Mouse (Mus musculus): ENCODE measurements at regions not wholly inside any gene's neighbourhood (a gene's known extent, or its start where the extent isn't known, plus 50 kb on each side); places are given as distances from the start of the nearest gene placed in this dataset.

GRCm38 (mm10) chr5:119370931-119371330, 299.5 kb upstream of the Tbx3 start:
- WGBS, result 37% methylated on average over 16 of the region's 16 CpGs
- Histone ChIP-seq H3K27ac (no peak overlapping the region), H3K9me3 (no peaks in the 10 kb centered on the region), H3K36me3 (no peaks in the 10 kb centered on the region), H3K4me1 (replicated peaks) (peaks cover 8% of the 10 kb centered on the region; the same call in 1 of the 2 replicates), H3K4me3 (0 out of 2 replicates have a peak overlapping the region, but pooled peaks have one; percentile 11), H3K27me3 (ENCODE audit: insufficient read depth, poor library complexity, severe bottlenecking) (peaks cover 91% of the 10 kb centered on the region)
- peak; percentile 17 for DNase-seq (ENCODE audit: low spot score)

- Histone ChIP-seq H3K4me3 (no peak overlapping the region), H3K36me3 (no peaks in the 10 kb centered on the region), H3K27ac (no peak overlapping the region), H3K9me3 (no peaks in the 10 kb centered on the region), H3K27me3 (ENCODE audit: insufficient read depth, poor library complexity, severe bottlenecking) (peaks cover 96% of the 10 kb centered on the region), H3K4me1 (replicated peaks) (peaks cover 22% of the 10 kb centered on the region)
- no peak for DNase-seq (ENCODE audit: low spot score)
- 88% methylated on average over 24 of the region's 24 CpGs for WGBS
Observed at GRCm38 (mm10) chr5:119373774-119374700, 296.4 kb upstream of the Tbx3 start.

GRCm38 (mm10) chr5:119374861-119375260, 295.6 kb upstream of the Tbx3 start:
- Histone ChIP-seq H3K4me3 (no peak overlapping the region), H3K36me3 (no peaks in the 10 kb centered on the region), H3K27me3 (ENCODE audit: insufficient read depth, poor library complexity, severe bottlenecking) (peaks cover 96% of the 10 kb centered on the region), H3K27ac (no peak overlapping the region), H3K9me3 (no peaks in the 10 kb centered on the region), H3K4me1 (replicated peaks) (peaks cover 22% of the 10 kb centered on the region)
- no peak for DNase-seq (ENCODE audit: low spot score)
- 86% methylated on average over 3 of the region's 3 CpGs for WGBS

GRCm38 (mm10) chr5:119378261-119378660, 292.2 kb upstream of the Tbx3 start:
- Histone ChIP-seq H3K4me3 (no peak overlapping the region), H3K27ac (no peak overlapping the region), H3K9me3 (no peaks in the 10 kb centered on the region), H3K4me1 (replicated peaks) (peaks cover 31% of the 10 kb centered on the region), H3K36me3 (no peaks in the 10 kb centered on the region), H3K27me3 (ENCODE audit: insufficient read depth, poor library complexity, severe bottlenecking) (peaks cover 93% of the 10 kb centered on the region)
- 15% methylated on average over 8 of the region's 8 CpGs for WGBS
- DNase-seq (ENCODE audit: low spot score), result peak; percentile 82

- H3K27ac ChIP-seq, result no peak overlapping the region
Observed at GRCm38 (mm10) chr5:119379915-119380432, 290.5 kb upstream of the Tbx3 start.

GRCm38 (mm10) chr5:119381495-119381894, 289.0 kb upstream of the Tbx3 start:
- WGBS, result 41% methylated on average over 12 of the region's 12 CpGs
- Histone ChIP-seq H3K9me3 (no peaks in the 10 kb centered on the region), H3K36me3 (no peaks in the 10 kb centered on the region), H3K27me3 (ENCODE audit: insufficient read depth, poor library complexity, severe bottlenecking) (peaks cover 94% of the 10 kb centered on the region), H3K4me1 (replicated peaks) (peaks cover 31% of the 10 kb centered on the region), H3K4me3 (no peak overlapping the region), H3K27ac (no peak overlapping the region)
- peak; percentile 67 for DNase-seq (ENCODE audit: low spot score)

More at GRCm38 (mm10) chr5:119379915-119380432, 290.5 kb upstream of the Tbx3 start:
- peaks cover 31% of the 10 kb centered on the region for H3K4me1 ChIP-seq (replicated peaks)
- peaks cover 94% of the 10 kb centered on the region for H3K27me3 ChIP-seq (ENCODE audit: insufficient read depth, poor library complexity, severe bottlenecking)
- no peak overlapping the region for H3K4me3 ChIP-seq
- H3K36me3 ChIP-seq, result no peaks in the 10 kb centered on the region
- no peak for DNase-seq (ENCODE audit: low spot score)
- 79% methylated on average over 6 of the region's 6 CpGs for WGBS
- no peaks in the 10 kb centered on the region for H3K9me3 ChIP-seq

GRCm38 (mm10) chr5:119385506-119385905, 285.0 kb upstream of the Tbx3 start:
- H3K27ac ChIP-seq, result no peak overlapping the region
- no peaks in the 10 kb centered on the region for H3K36me3 ChIP-seq
- H3K4me3 ChIP-seq, result no peak overlapping the region
- 90% methylated on average over 10 of the region's 10 CpGs for WGBS
- H3K9me3 ChIP-seq, result no peaks in the 10 kb centered on the region
- peaks cover 89% of the 10 kb centered on the region for H3K27me3 ChIP-seq (ENCODE audit: insufficient read depth, poor library complexity, severe bottlenecking)
- DNase-seq (ENCODE audit: low spot score), result no peak
- H3K4me1 ChIP-seq (replicated peaks), result peaks cover 18% of the 10 kb centered on the region

- Histone ChIP-seq H3K27me3 (ENCODE audit: insufficient read depth, poor library complexity, severe bottlenecking) (peaks cover 88% of the 10 kb centered on the region), H3K4me3 (no peak overlapping the region), H3K36me3 (no peaks in the 10 kb centered on the region), H3K27ac (no peak overlapping the region), H3K4me1 (replicated peaks) (peaks cover 5% of the 10 kb centered on the region; the same call in 1 of the 2 replicates), H3K9me3 (no peaks in the 10 kb centered on the region)
- 83% methylated on average over 8 of the region's 8 CpGs for WGBS
- no peak for DNase-seq (ENCODE audit: low spot score)
Observed at GRCm38 (mm10) chr5:119386821-119387220, 283.6 kb upstream of the Tbx3 start.

GRCm38 (mm10) chr5:119387261-119387660, 283.2 kb upstream of the Tbx3 start:
- no peak for DNase-seq (ENCODE audit: low spot score)
- H3K9me3 ChIP-seq, result no peaks in the 10 kb centered on the region
- no peak overlapping the region for H3K27ac ChIP-seq
- 56% methylated on average over 2 of the region's 2 CpGs for WGBS
- no peak overlapping the region for H3K4me3 ChIP-seq
- no peaks in the 10 kb centered on the region for H3K36me3 ChIP-seq
- H3K27me3 ChIP-seq (ENCODE audit: insufficient read depth, poor library complexity, severe bottlenecking), result peaks cover 91% of the 10 kb centered on the region
- H3K4me1 ChIP-seq (replicated peaks), result 0 out of 2 replicates have a peak, but pooled peaks cover 5% of the 10 kb centered on the region

- Histone ChIP-seq H3K27ac (no peak overlapping the region), H3K4me3 (no peak overlapping the region), H3K4me1 (replicated peaks) (0 out of 2 replicates have a peak, but pooled peaks cover 5% of the 10 kb centered on the region), H3K27me3 (ENCODE audit: insufficient read depth, poor library complexity, severe bottlenecking) (peaks cover 77% of the 10 kb centered on the region), H3K9me3 (no peaks in the 10 kb centered on the region), H3K36me3 (no peaks in the 10 kb centered on the region)
- 72% methylated on average over 5 of the region's 5 CpGs for WGBS
- no peak for DNase-seq (ENCODE audit: low spot score)
Observed at GRCm38 (mm10) chr5:119388841-119389240, 281.6 kb upstream of the Tbx3 start.

- 89% methylated on average over 9 of the region's 9 CpGs for WGBS
- Histone ChIP-seq H3K4me1 (replicated peaks) (0 out of 2 replicates have a peak, but pooled peaks cover 5% of the 10 kb centered on the region), H3K9me3 (no peaks in the 10 kb centered on the region), H3K27me3 (ENCODE audit: insufficient read depth, poor library complexity, severe bottlenecking) (peaks cover 71% of the 10 kb centered on the region), H3K27ac (no peak overlapping the region), H3K4me3 (no peak overlapping the region), H3K36me3 (no peaks in the 10 kb centered on the region)
- no peak for DNase-seq (ENCODE audit: low spot score)
Observed at GRCm38 (mm10) chr5:119389384-119389783, 281.1 kb upstream of the Tbx3 start.

- no peaks in the 10 kb centered on the region for H3K9me3 ChIP-seq
- WGBS, result 93% methylated on average over 7 of the region's 7 CpGs
- no peak for DNase-seq (ENCODE audit: low spot score)
- peaks cover 67% of the 10 kb centered on the region for H3K27me3 ChIP-seq (ENCODE audit: insufficient read depth, poor library complexity, severe bottlenecking)
- H3K27ac ChIP-seq, result no peak overlapping the region
- no peak overlapping the region for H3K4me3 ChIP-seq
- H3K4me1 ChIP-seq (replicated peaks), result 0 out of 2 replicates have a peak, but pooled peaks cover 5% of the 10 kb centered on the region
- no peaks in the 10 kb centered on the region for H3K36me3 ChIP-seq
Observed at GRCm38 (mm10) chr5:119389857-119390256, 280.6 kb upstream of the Tbx3 start.

- Histone ChIP-seq H3K27me3 (ENCODE audit: insufficient read depth, poor library complexity, severe bottlenecking) (peaks cover 10% of the 10 kb centered on the region; the same call in 1 of the 2 replicates), H3K4me3 (no peak overlapping the region), H3K4me1 (replicated peaks) (peaks cover 19% of the 10 kb centered on the region), H3K27ac (no peak overlapping the region), H3K36me3 (no peaks in the 10 kb centered on the region), H3K9me3 (peaks cover 5% of the 10 kb centered on the region; the same call in 1 of the 2 replicates)
- no peak for DNase-seq (ENCODE audit: low spot score)
- 88% methylated on average over 5 of the region's 5 CpGs for WGBS
Observed at GRCm38 (mm10) chr5:119398475-119398874, 272.0 kb upstream of the Tbx3 start.

Data from hindbrain, embryonic 10.5 days (tissue).